Mouse (Mus musculus) ES-Bruce4 (cell line): ENCODE data around the gene Ppm1l. TPM values are rescaled to one million over a fixed set of nuclear protein-coding genes. Genes with fewer than 3 reads are reported as not detected.

Experiments used
- H3K27ac ChIP-seq: 2 replicates; pipeline ENCODE4 v1.5.1; 2012; ENCODE audit warnings: low read length, inconsistent platforms; ENCODE audit not compliant: insufficient read depth
- H3K27me3 ChIP-seq: 2 replicates; pipeline ENCODE4 v1.6.1; 2012; ENCODE audit warnings: mild to moderate bottlenecking, low read length, inconsistent platforms; ENCODE audit not compliant: control insufficient read depth, poor library complexity, insufficient read depth, severe bottlenecking
- H3K36me3 ChIP-seq: 2 replicates; pipeline ENCODE4 v1.6.1; 2012; ENCODE audit warnings: inconsistent platforms, mild to moderate bottlenecking, low read length, moderate library complexity; ENCODE audit not compliant: control insufficient read depth, poor library complexity, insufficient read depth, severe bottlenecking
- H3K4me1 ChIP-seq: one replicate; pipeline ENCODE4 v1.8.1; 2011; ENCODE audit warnings: low read length; ENCODE audit not compliant: control insufficient read depth, insufficient read depth
- H3K4me3 ChIP-seq: 2 replicates; pipeline ENCODE4 v1.5.1; 2011; ENCODE audit warnings: low read depth, mild to moderate bottlenecking, low read length
- H3K9ac ChIP-seq: 2 replicates; pipeline ENCODE4 v1.6.1; 2012; ENCODE audit warnings: low read depth, mild to moderate bottlenecking, inconsistent platforms; ENCODE audit not compliant: poor library complexity, severe bottlenecking
- H3K9me3 ChIP-seq: replicated peaks from 2 replicates; pipeline ENCODE4 v1.6.1; 2012; ENCODE audit warnings: mild to moderate bottlenecking, low read length, inconsistent platforms; ENCODE audit not compliant: control insufficient read depth, poor library complexity, insufficient read depth, severe bottlenecking
- CTCF ChIP-seq: IDR thresholded peaks from one replicate; pipeline ENCODE4 v1.8.1; 2011; ENCODE audit warnings: low read depth, low read length
- EP300 ChIP-seq: IDR thresholded peaks from 2 replicates; pipeline ENCODE4 v1.6.1; 2011; ENCODE audit warnings: low read depth, low read length; ENCODE audit not compliant: insufficient read depth
- POLR2A ChIP-seq: IDR thresholded peaks from one replicate; pipeline ENCODE4 v1.8.1; 2011; ENCODE audit warnings: low read length; ENCODE audit not compliant: insufficient read depth
- polyA plus RNA-seq: library from polyadenylated mRNA; stranded (reverse); fragments of >200 nt; gene quantifications from 2 replicates; pipeline ENCODE4 v1.2.4, GENCODE M21; 2011; ENCODE audit warnings: low read depth; ENCODE audit not compliant: missing spikeins, insufficient read depth, insufficient read length

The Ppm1l gene
- polyA plus RNA-seq, 1 experiment: 3.5 TPM

GRCm38 (mm10) chr3:69489669-69490068 is 173.0 kb downstream of the Ppm1l start:
- no peak for TF ChIP-seq POLR2A

GRCm38 (mm10) chr3:69490981-69491681 is 174.5 kb downstream of the Ppm1l start:
- no peak overlapping the region for H3K9ac ChIP-seq
- TF ChIP-seq POLR2A (no peak), CTCF (no peak), EP300 (no peak)
- no peaks in the 10 kb centered on the region for H3K27me3 ChIP-seq
- H3K4me3 ChIP-seq: no peak overlapping the region
- no peak overlapping the region for H3K27ac ChIP-seq
- H3K9me3 ChIP-seq: no peaks in the 10 kb centered on the region
- no peaks in the 10 kb centered on the region for H3K4me1 ChIP-seq
- no peaks in the 10 kb centered on the region for H3K36me3 ChIP-seq

More at GRCm38 (mm10) chr3:69489669-69490068, 173.0 kb downstream of the Ppm1l start:
- Histone ChIP-seq H3K4me3 (no peak overlapping the region), H3K9ac (no peak overlapping the region), H3K9me3 (no peaks in the 10 kb centered on the region), H3K27me3 (no peaks in the 10 kb centered on the region), H3K36me3 (no peaks in the 10 kb centered on the region), H3K27ac (no peak overlapping the region), H3K4me1 (no peaks in the 10 kb centered on the region)

- no peaks in the 10 kb centered on the region for H3K36me3 ChIP-seq
- no peak overlapping the region for H3K9ac ChIP-seq
- TF ChIP-seq EP300: no peak
- TF ChIP-seq POLR2A: no peak
- TF ChIP-seq CTCF: no peak
- no peaks in the 10 kb centered on the region for H3K9me3 ChIP-seq
- H3K27me3 ChIP-seq: no peaks in the 10 kb centered on the region
- no peak overlapping the region for H3K4me3 ChIP-seq
- H3K4me1 ChIP-seq: no peaks in the 10 kb centered on the region
- no peak overlapping the region for H3K27ac ChIP-seq
Observed at GRCm38 (mm10) chr3:69494233-69495010, 177.8 kb downstream of the Ppm1l start.

GRCm38 (mm10) chr3:69497178-69497577 is 180.5 kb downstream of the Ppm1l start:
- Histone ChIP-seq H3K4me3 (no peak overlapping the region), H3K27ac (no peak overlapping the region), H3K9ac (no peak overlapping the region), H3K27me3 (no peaks in the 10 kb centered on the region), H3K36me3 (no peaks in the 10 kb centered on the region), H3K4me1 (no peaks in the 10 kb centered on the region), H3K9me3 (no peaks in the 10 kb centered on the region)
- TF ChIP-seq POLR2A (no peak), CTCF (no peak), EP300 (no peak)

GRCm38 (mm10) chr3:69502009-69502408 is 185.3 kb downstream of the Ppm1l start:
- no peaks in the 10 kb centered on the region for H3K36me3 ChIP-seq
- TF ChIP-seq CTCF: no peak
- TF ChIP-seq EP300: no peak
- no peak for TF ChIP-seq POLR2A
- no peaks in the 10 kb centered on the region for H3K27me3 ChIP-seq
- no peaks in the 10 kb centered on the region for H3K4me1 ChIP-seq
- H3K9ac ChIP-seq: no peak overlapping the region
- no peak overlapping the region for H3K4me3 ChIP-seq
- H3K27ac ChIP-seq: no peak overlapping the region
- no peaks in the 10 kb centered on the region for H3K9me3 ChIP-seq

GRCm38 (mm10) chr3:69502527-69502926 is 185.9 kb downstream of the Ppm1l start:
- H3K4me1 ChIP-seq: no peaks in the 10 kb centered on the region
- no peak overlapping the region for H3K27ac ChIP-seq
- no peak for TF ChIP-seq EP300
- TF ChIP-seq CTCF: no peak
- no peak for TF ChIP-seq POLR2A
- no peaks in the 10 kb centered on the region for H3K27me3 ChIP-seq
- no peak overlapping the region for H3K4me3 ChIP-seq
- H3K9ac ChIP-seq: no peak overlapping the region
- H3K9me3 ChIP-seq: no peaks in the 10 kb centered on the region
- H3K36me3 ChIP-seq: no peaks in the 10 kb centered on the region
